In the genomic region with DNA sequence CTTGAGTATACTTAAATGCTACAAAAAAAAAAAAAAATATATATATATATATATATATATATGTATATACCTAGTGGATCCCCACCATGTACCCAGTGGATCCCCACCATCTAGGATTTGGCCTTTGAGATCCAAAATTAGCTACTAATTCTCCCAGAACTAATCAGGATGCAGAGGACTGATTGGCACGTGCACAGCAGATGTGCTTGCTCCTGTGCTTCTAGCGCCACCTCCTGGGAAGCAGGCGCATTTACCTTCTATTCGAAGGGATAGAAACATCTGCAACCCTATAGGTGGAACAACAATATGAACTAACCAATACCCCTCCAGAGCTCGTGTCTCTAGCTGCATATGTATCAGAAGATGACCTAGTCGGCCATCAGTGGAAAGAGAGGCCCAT, we compare ENCODE assay signal across 7 mouse cellular contexts. TPM values are rescaled to one million over a fixed set of nuclear protein-coding genes. Genes with fewer than 3 reads are reported as not detected.
DNase-seq lines count a peak whose midpoint lies in the region; ATAC-seq lines count a peak whose summit lies in the region.

No protein-coding gene starts in this region.

- DNase-seq in adrenal gland, adult 2 months, result peak; percentile 69
- peak; percentile 85 for DNase-seq in embryo, embryonic 10.5 days (ENCODE audit: low spot score)
- DNase-seq in gastrocnemius, postnatal 25 days, result peak; percentile 38
- DNase-seq in left cerebral cortex, postnatal 10 days (ENCODE audit: extremely low spot score in 1 of 2, low spot score in 2 of 2), result peak; percentile 78
- peak; percentile 59 for DNase-seq in right cerebral cortex, postnatal 25 days

- ATAC-seq in inflammation-experienced regulatory T-cells, adult 6 months, result peak; percentile 49
- peak; percentile 94 for ATAC-seq in megakaryocyte-erythroid progenitor cell, adult 5-6 weeks (replicated peaks; ENCODE audit: low FRiP score, low TSS enrichment, poor library complexity, severe bottlenecking)

- intact Hi-C loops in left cerebral cortex, postnatal 10 days (cut with DNase I), result loop anchor here (2.0 to 5.0 kb wide), 2 partner anchors 131 to 163 kb away; no protein-coding TSS in a partner anchor

RNA-seq across cellular contexts. Expression of a gene that starts 27.1 kb away (rescaled TPM):
- 100 to 1,000 TPM in 1 of 2 experiments, 10 to 100 TPM in 1; 87.8 to 101 TPM for total RNA-seq in adrenal gland, adult 2 months (2021)
- 9.7 and 9.8 TPM in 2 replicates for polyA plus RNA-seq in adrenal gland, adult 2 months (2012; rRNA removed)
- 10 to 100 TPM; 23.4 to 23.9 TPM for total RNA-seq in gastrocnemius, postnatal 25 days (2021)
- polyA plus RNA-seq in inflammation-experienced regulatory T-cells, adult 6 months (2017; shearing (Covaris generic)), result 100 to 1,000 TPM; 539 to 598 (median 556) TPM
- 100 to 1,000 TPM; 108 to 120 TPM for total RNA-seq in left cerebral cortex, postnatal 10 days (2021)
- 419 and 654 TPM in 2 replicates for total RNA-seq in megakaryocyte-erythroid progenitor cell, adult 5-6 weeks (2014; fragmentation: Nextera tagmentation)
- 578 and 655 TPM in 2 replicates for total RNA-seq in megakaryocyte-erythroid progenitor cell, adult 5-6 weeks (2017)

RNA-seq across cellular contexts. Expression of a gene that starts 27.3 kb away (rescaled TPM):
- under 1 TPM in 1 of 2 experiments, not detected in 1; 0.14 TPM for total RNA-seq in adrenal gland, adult 2 months (2021)
- not detected in 2 replicates for polyA plus RNA-seq in adrenal gland, adult 2 months (2012; rRNA removed)
- total RNA-seq in gastrocnemius, postnatal 25 days (2021), result not detected
- polyA plus RNA-seq in inflammation-experienced regulatory T-cells, adult 6 months (2017; shearing (Covaris generic)), result not detected
- total RNA-seq in left cerebral cortex, postnatal 10 days (2021), result under 1 TPM; 0.17 to 0.18 TPM
- not detected in 2 replicates for total RNA-seq in megakaryocyte-erythroid progenitor cell, adult 5-6 weeks (2014; fragmentation: Nextera tagmentation)
- total RNA-seq in megakaryocyte-erythroid progenitor cell, adult 5-6 weeks (2017), result not detected in 2 replicates

RNA-seq across cellular contexts. Expression of a gene that starts 44.3 kb away (rescaled TPM):
- 1 to 10 TPM; 4.3 to 8.5 TPM for total RNA-seq in adrenal gland, adult 2 months (2021)
- 0.91 and 1.1 TPM in 2 replicates for polyA plus RNA-seq in adrenal gland, adult 2 months (2012; rRNA removed)
- 1 to 10 TPM; 4.7 to 5.6 TPM for total RNA-seq in gastrocnemius, postnatal 25 days (2021)
- polyA plus RNA-seq in inflammation-experienced regulatory T-cells, adult 6 months (2017; shearing (Covaris generic)), result 10 to 100 TPM; 12.7 to 17.5 (median 12.8) TPM
- total RNA-seq in left cerebral cortex, postnatal 10 days (2021), result 1 to 10 TPM; 5.8 to 6.6 TPM
- 38.8 and 45.0 TPM in 2 replicates for total RNA-seq in megakaryocyte-erythroid progenitor cell, adult 5-6 weeks (2014; fragmentation: Nextera tagmentation)
- total RNA-seq in megakaryocyte-erythroid progenitor cell, adult 5-6 weeks (2017), result 40.4 and 46.7 TPM in 2 replicates

RNA-seq across cellular contexts. Expression of a gene that starts 52.7 kb away (rescaled TPM):
- 10 to 100 TPM; 16.7 to 21.2 TPM for total RNA-seq in adrenal gland, adult 2 months (2021)
- polyA plus RNA-seq in adrenal gland, adult 2 months (2012; rRNA removed), result 5.4 and 5.5 TPM in 2 replicates
- total RNA-seq in gastrocnemius, postnatal 25 days (2021), result 1 to 10 TPM; 1.3 to 2.7 TPM
- polyA plus RNA-seq in inflammation-experienced regulatory T-cells, adult 6 months (2017; shearing (Covaris generic)), result 10 to 100 TPM; 36.2 to 50.6 (median 42.1) TPM
- total RNA-seq in left cerebral cortex, postnatal 10 days (2021), result 1 to 10 TPM; 1.7 to 2.4 TPM
- 2.3 and 3.9 TPM in 2 replicates for total RNA-seq in megakaryocyte-erythroid progenitor cell, adult 5-6 weeks (2014; fragmentation: Nextera tagmentation)
- total RNA-seq in megakaryocyte-erythroid progenitor cell, adult 5-6 weeks (2017), result 3.0 and 4.2 TPM in 2 replicates

Comparison
In these comparisons a context has a peak if more than half of its experiments do, and no peak if none do; other contexts are left out.
1. Peak in every context shown above with its lines: DNase-seq and ATAC-seq.
2. RNA of a gene that starts 44.3 kb away (total RNA-seq): 38.8 to 46.7 TPM in megakaryocyte-erythroid progenitor cell, adult 5-6 weeks; 4.3 to 8.5 TPM in adrenal gland, adult 2 months, 5.8 to 6.6 TPM in left cerebral cortex, postnatal 10 days and 4.7 to 5.6 TPM in gastrocnemius, postnatal 25 days; every median in the first group is over 4 times any median in the second.